Mouse (Mus musculus) MEL (cell line): ENCODE data around the gene Lrrc74b. TPM values are rescaled to one million over a fixed set of nuclear protein-coding genes. Genes with fewer than 3 reads are reported as not detected.

Experiments used
- DNase-seq: peaks from one replicate; pipeline ENCODE4 v3.0.0; 2011; ENCODE audit warnings: low read depth, low spot score
- H3K27ac ChIP-seq: 2 replicates; pipeline ENCODE4 v1.5.1; 2012; ENCODE audit warnings: low read depth, mild to moderate bottlenecking, control low read depth, low read length, moderate library complexity; ENCODE audit not compliant: control insufficient read depth
- H3K27me3 ChIP-seq, 2 experiments: fragments of 150-350 bp in 1 of 2; sonication (generic) in 1 of 2; 2 replicates each; pipeline ENCODE4 v1.6.1; 2012; ENCODE audit warnings: low read length in 2 of 2, mild to moderate bottlenecking in 2 of 2, improper control_type of control experiment in 1 of 2, moderate library complexity in 1 of 2; ENCODE audit not compliant: insufficient read depth in 2 of 2, control insufficient read depth in 1 of 2
- H3K36me3 ChIP-seq, 2 experiments: 2 replicates each; pipeline ENCODE4 v1.6.1; 2012 to 2014; ENCODE audit warnings: low read length in 2 of 2, improper control_type of control experiment in 1 of 2, inconsistent platforms in 1 of 2, mild to moderate bottlenecking in 1 of 2; ENCODE audit not compliant: insufficient read depth in 2 of 2, control insufficient read depth in 1 of 2
- H3K4me1 ChIP-seq, 2 experiments: fragments of 150-350 bp in 1 of 2; sonication (generic) in 1 of 2; 2 replicates each; pipeline ENCODE4 v1.6.1; 2012; ENCODE audit warnings: low read length in 2 of 2, improper control_type of control experiment in 1 of 2, mild to moderate bottlenecking in 1 of 2; ENCODE audit not compliant: insufficient read depth in 2 of 2, control insufficient read depth in 1 of 2
- H3K4me3 ChIP-seq, 2 experiments: fragments of 150-350 bp in 1 of 2; sonication (generic) in 1 of 2; 2 replicates each; pipeline ENCODE4 v1.5.1; 2012; ENCODE audit warnings: low read depth in 2 of 2, low read length in 2 of 2, mild to moderate bottlenecking in 2 of 2, moderate library complexity in 2 of 2, control low read depth in 1 of 2, improper control_type of control experiment in 1 of 2; ENCODE audit not compliant: control insufficient read depth in 1 of 2, insufficient read depth in 1 of 2
- H3K79me2 ChIP-seq: 2 replicates; pipeline ENCODE4 v1.6.1; 2012; ENCODE audit warnings: mild to moderate bottlenecking, low read length, moderate library complexity; ENCODE audit not compliant: control insufficient read depth, poor library complexity, insufficient read depth
- H3K9ac ChIP-seq: 2 replicates; pipeline ENCODE4 v1.6.1; 2012; ENCODE audit warnings: low read depth, mild to moderate bottlenecking, control low read depth, low read length, moderate library complexity; ENCODE audit not compliant: control insufficient read depth, poor library complexity, severe bottlenecking
- H3K9me3 ChIP-seq: fragments of 150-350 bp; sonication (generic); replicated peaks from 2 replicates; pipeline ENCODE4 v1.6.1; 2012; ENCODE audit warnings: mild to moderate bottlenecking, low read length, improper control_type of control experiment, moderate library complexity; ENCODE audit not compliant: insufficient read depth
- GABPA ChIP-seq: IDR thresholded peaks from 2 replicates; pipeline ENCODE4 v1.6.1; 2012; ENCODE audit warnings: low read depth, mild to moderate bottlenecking, inconsistent platforms, low read length, improper control_type of control experiment, moderate library complexity
- HCFC1 ChIP-seq: IDR thresholded peaks from 2 replicates; pipeline ENCODE4 v1.6.1; 2012; ENCODE audit warnings: low read depth, mild to moderate bottlenecking, inconsistent platforms, low read length, improper control_type of control experiment, moderate library complexity
- JUND ChIP-seq: IDR thresholded peaks from 2 replicates; pipeline ENCODE4 v1.6.1; 2011; ENCODE audit warnings: low read depth, mild to moderate bottlenecking, improper control_type of control experiment, low read length
- MAFK ChIP-seq: IDR thresholded peaks from 2 replicates; pipeline ENCODE4 v1.6.1; 2011; ENCODE audit warnings: low read depth, mild to moderate bottlenecking, low read length, improper control_type of control experiment, borderline replicate concordance
- MAZ ChIP-seq: IDR thresholded peaks from 2 replicates; pipeline ENCODE4 v1.6.1; 2012; ENCODE audit warnings: low read depth, mild to moderate bottlenecking, inconsistent platforms, low read length, improper control_type of control experiment
- MYC ChIP-seq: IDR thresholded peaks from 2 replicates; pipeline ENCODE4 v1.6.1; 2011; ENCODE audit warnings: low read depth, mild to moderate bottlenecking, low read length, improper control_type of control experiment, moderate library complexity
- NELFE ChIP-seq: IDR thresholded peaks from 2 replicates; pipeline ENCODE4 v1.6.1; 2011; ENCODE audit warnings: low read depth, low read length, improper control_type of control experiment
- POLR2A ChIP-seq, 2 experiments: IDR thresholded peaks; 2 replicates each; pipeline ENCODE4 v1.6.1; 2011 to 2012; ENCODE audit warnings: low read length in 2 of 2, mild to moderate bottlenecking in 2 of 2, control low read depth in 1 of 2, improper control_type of control experiment in 1 of 2, low read depth in 1 of 2, moderate library complexity in 1 of 2; ENCODE audit not compliant: control insufficient read depth in 1 of 2, insufficient read depth in 1 of 2, poor library complexity in 1 of 2
- POLR2AphosphoS5 ChIP-seq: IDR thresholded peaks from 2 replicates; pipeline ENCODE4 v1.6.1; 2012; ENCODE audit warnings: low read depth, borderline replicate concordance, mild to moderate bottlenecking, inconsistent platforms, low read length, moderate library complexity, mixed read lengths
- SIN3A ChIP-seq: IDR thresholded peaks from 2 replicates; pipeline ENCODE4 v1.6.1; 2012; ENCODE audit warnings: low read length, improper control_type of control experiment, inconsistent platforms
- SMC3 ChIP-seq: IDR thresholded peaks from 2 replicates; pipeline ENCODE4 v1.6.1; 2011; ENCODE audit warnings: low read depth, low read length, improper control_type of control experiment
- TAL1 ChIP-seq: IDR thresholded peaks from 2 replicates; pipeline ENCODE4 v1.6.1; 2012; ENCODE audit warnings: mild to moderate bottlenecking, inconsistent platforms, low read length, moderate library complexity, mixed read lengths
- TBP ChIP-seq: IDR thresholded peaks from 2 replicates; pipeline ENCODE4 v1.8.0; 2011; ENCODE audit warnings: low read depth, low read length, improper control_type of control experiment
- UBTF ChIP-seq: IDR thresholded peaks from 2 replicates; pipeline ENCODE4 v1.6.1; 2012; ENCODE audit warnings: low read depth, mild to moderate bottlenecking, inconsistent platforms, low read length, improper control_type of control experiment, moderate library complexity, borderline replicate concordance; ENCODE audit not compliant: insufficient read depth
- USF1 ChIP-seq: IDR thresholded peaks from 2 replicates; pipeline ENCODE4 v1.6.1; 2014; ENCODE audit warnings: low read depth, mild to moderate bottlenecking, inconsistent platforms, low read length, improper control_type of control experiment, moderate library complexity
- ZKSCAN1 ChIP-seq: IDR thresholded peaks from 2 replicates; pipeline ENCODE4 v1.6.1; 2012; ENCODE audit warnings: low read depth, mild to moderate bottlenecking, inconsistent platforms, low read length, improper control_type of control experiment, moderate library complexity
- ZMIZ1 ChIP-seq: IDR thresholded peaks from 2 replicates; pipeline ENCODE4 v1.6.1; 2012; ENCODE audit warnings: low read depth, mild to moderate bottlenecking, inconsistent platforms, low read length, improper control_type of control experiment, moderate library complexity
- polyA plus RNA-seq, 2 experiments: library from polyadenylated mRNA; stranded (reverse) in 1 of 2; unstranded in 1 of 2; fragments of >175 nt in 1 of 2; fragments of >200 nt in 1 of 2; gene quantifications; 2 replicates each; pipeline versions ENCODE4 v1.2.1 to v1.2.4; 2012; ENCODE audit warnings: low replicate concordance in 2 of 2, low read depth in 1 of 2; ENCODE audit not compliant: insufficient read length in 2 of 2, insufficient read depth in 1 of 2, missing spikeins in 1 of 2
- total RNA-seq: library from RNA; depleted of rRNA; stranded (reverse); fragments of 300-350 nt; gene quantifications from 2 replicates; pipeline ENCODE4 v1.2.3, GENCODE M21; 2012

The Lrrc74b gene
- total and polyA plus RNA-seq, 3 experiments, result 0.10 to 0.12 TPM; not detected in 1

GRCm38 (mm10) chr16:17559396-17560027, 1.5 kb downstream of the Lrrc74b start:
- Histone ChIP-seq H3K4me1 (peaks cover 6 to 26% of the 10 kb centered on the region in 2 experiments), H3K9me3 (no peaks in the 10 kb centered on the region), H3K27ac (no peak overlapping the region), H3K9ac (no peak overlapping the region; the same call in 1 of the 2 replicates), H3K79me2 (no peaks in the 10 kb centered on the region), H3K4me3 (no peak overlapping the region), H3K27me3 (peaks cover 0 to 3% of the 10 kb centered on the region in 2 experiments; a peak in 1 of 4 replicates), H3K36me3 (peaks cover 0 to 8% of the 10 kb centered on the region in 2 experiments; a peak in 2 of 4 replicates)
- DNase-seq, result no peak
- TF ChIP-seq TAL1 (no peak), NELFE (no peak), JUND (no peak), GABPA (no peak), UBTF (no peak), POLR2A (IDR thresholded peaks at IDR 0.05; ENCODE audit: control insufficient read depth in 1 of 2, insufficient read depth in 1 of 2, low read depth in 1 of 2, low read length in 2 of 2, poor library complexity in 1 of 2) (0 out of 4 replicates have a peak, but pooled peaks of 1 of the 2 experiments have one; percentile 0), USF1 (no peak), MAZ (no peak), ZMIZ1 (no peak), POLR2AphosphoS5 (no peak), SIN3A (no peak), SMC3 (no peak), MAFK (no peak), ZKSCAN1 (no peak), TBP (peak; percentile 2; the same call in 1 of the 2 replicates), MYC (no peak)

GRCm38 (mm10) chr16:17558811-17559210, 2.2 kb downstream of the Lrrc74b start:
- peak overlapping the region; percentile 33 to 38; a peak in 3 of 4 replicates for H3K4me3 ChIP-seq
- peak; percentile 36 for DNase-seq

More at GRCm38 (mm10) chr16:17558811-17559210, 2.2 kb downstream of the Lrrc74b start:
- Histone ChIP-seq H3K27ac (no peak overlapping the region), H3K27me3 (peaks cover 0 to 3% of the 10 kb centered on the region in 2 experiments; a peak in 1 of 4 replicates), H3K79me2 (no peaks in the 10 kb centered on the region), H3K4me1 (peaks cover 6 to 26% of the 10 kb centered on the region in 2 experiments), H3K9ac (peak overlapping the region; percentile 20), H3K36me3 (peaks cover 0 to 8% of the 10 kb centered on the region in 2 experiments; a peak in 2 of 4 replicates), H3K9me3 (no peaks in the 10 kb centered on the region)
- TF ChIP-seq TBP (peak; percentile 31; the same call in 1 of the 2 replicates), SIN3A (peak; percentile 26; the same call in 1 of the 2 replicates), ZKSCAN1 (no peak), HCFC1 (0 out of 2 replicates have a peak, but pooled peaks have one; percentile 19)
